Mouse (Mus musculus) testis, adult 2 months (tissue): ENCODE measurements around the gene Stard3. TPM values are rescaled to one million over a fixed set of nuclear protein-coding genes. Genes with fewer than 3 reads are reported as not detected.

ENCODE experiments used
- H3K27ac ChIP-seq: fragments of 200-500 bp; 2 replicates; pipeline ENCODE4 v1.5.1; 2012; ENCODE audit warnings: low read depth, low read length; ENCODE audit not compliant: control insufficient read depth, insufficient read depth
- H3K27me3 ChIP-seq: fragments of 200-500 bp; 2 replicates; pipeline ENCODE4 v1.6.1; 2012; ENCODE audit warnings: mild to moderate bottlenecking, low read length, moderate library complexity; ENCODE audit not compliant: control insufficient read depth, insufficient read depth
- H3K36me3 ChIP-seq: fragments of 200-500 bp; 2 replicates; pipeline ENCODE4 v1.6.1; 2012; ENCODE audit warnings: mild to moderate bottlenecking, low read length; ENCODE audit not compliant: control insufficient read depth, insufficient read depth
- H3K4me1 ChIP-seq: fragments of 200-500 bp; 2 replicates; pipeline ENCODE4 v1.6.1; 2012; ENCODE audit warnings: low read length; ENCODE audit not compliant: control insufficient read depth, insufficient read depth
- H3K4me3 ChIP-seq: fragments of 200-500 bp; 2 replicates; pipeline ENCODE4 v1.5.1; 2012; ENCODE audit warnings: low read depth, mild to moderate bottlenecking, low read length, moderate library complexity, mixed read lengths; ENCODE audit not compliant: control insufficient read depth
- CTCF ChIP-seq: fragments of 200-500 bp; IDR thresholded peaks from 2 replicates; pipeline ENCODE4 v1.5.1; 2012; ENCODE audit warnings: low read depth, mild to moderate bottlenecking, inconsistent platforms, low read length, moderate library complexity; ENCODE audit not compliant: control insufficient read depth, insufficient read depth, insufficient replicate concordance
- POLR2A ChIP-seq: fragments of 200-500 bp; IDR thresholded peaks from 2 replicates; pipeline ENCODE4 v1.6.1; 2012; ENCODE audit warnings: low read depth, mild to moderate bottlenecking, inconsistent platforms, low read length, moderate library complexity; ENCODE audit not compliant: control insufficient read depth
- polyA plus RNA-seq: library from polyadenylated mRNA; depleted of rRNA; stranded (reverse); fragments of >200 nt; gene quantifications from 2 replicates; pipeline ENCODE4 v1.2.3, GENCODE M21; 2012

Gene Stard3
- polyA plus RNA-seq, 1 experiment = 24.3 TPM

GRCm38 (mm10) chr11:98320381-98320780, 37.8 kb upstream of the Stard3 start:
- Histone ChIP-seq H3K27me3 (peaks cover 3% of the 10 kb centered on the region), H3K4me1 (peaks cover 6% of the 10 kb centered on the region), H3K27ac (no peak overlapping the region), H3K4me3 (no peak overlapping the region), H3K36me3 (no peaks in the 10 kb centered on the region)
- TF ChIP-seq POLR2A = no peak
- no peak for TF ChIP-seq CTCF

DNA sequence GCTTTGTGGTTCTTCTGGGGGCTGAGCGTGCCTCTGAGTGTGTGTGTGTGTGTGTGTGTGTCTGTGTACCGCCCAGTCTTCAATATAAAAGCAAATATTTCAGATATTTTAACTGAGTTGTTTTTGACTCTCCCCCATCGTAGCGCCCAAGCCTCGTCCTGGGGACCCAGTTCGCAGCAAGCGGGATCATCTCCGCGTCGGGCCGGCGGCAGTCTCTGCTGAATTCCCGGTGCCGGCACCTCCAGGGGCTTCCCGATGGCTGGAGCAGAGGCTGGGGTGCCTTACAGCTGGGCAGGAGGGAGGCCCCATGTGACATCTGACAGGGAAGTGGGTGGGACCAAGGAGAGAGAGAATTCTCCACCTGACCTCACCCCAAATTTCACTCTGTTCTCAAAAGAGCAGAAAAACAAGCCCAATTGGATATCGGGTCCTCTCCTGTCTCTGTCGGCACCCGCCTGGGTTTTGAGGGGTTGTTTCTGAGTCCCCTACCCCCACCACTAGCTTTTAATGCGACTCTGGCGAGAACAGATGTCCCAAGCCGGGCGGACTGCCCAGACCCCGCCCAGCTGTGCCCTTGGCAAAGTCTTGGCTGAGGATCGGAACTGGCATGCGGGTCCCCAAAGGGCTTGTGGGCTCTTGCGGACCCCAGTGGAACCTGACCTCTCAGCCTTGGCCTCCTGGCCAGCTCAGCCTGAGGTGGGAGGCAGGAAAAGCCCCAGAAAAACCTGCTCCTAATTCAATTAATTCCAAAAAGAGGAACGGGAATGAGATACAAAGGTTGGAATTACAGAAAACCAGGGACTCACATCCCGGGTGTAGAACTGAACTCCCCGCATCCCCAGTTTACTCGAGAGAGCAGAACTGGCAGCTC, 37.1 kb upstream of the Stard3 start:
- Histone ChIP-seq H3K27me3 (peaks cover 3% of the 10 kb centered on the region), H3K4me3 (no peak overlapping the region), H3K36me3 (no peaks in the 10 kb centered on the region), H3K4me1 (peaks cover 8% of the 10 kb centered on the region), H3K27ac (no peak overlapping the region)
- TF ChIP-seq POLR2A (no peak), CTCF (no peak)

- H3K27me3 ChIP-seq = peaks cover 3% of the 10 kb centered on the region
- peaks cover 8% of the 10 kb centered on the region for H3K4me1 ChIP-seq
- no peak overlapping the region for H3K4me3 ChIP-seq
- no peaks in the 10 kb centered on the region for H3K36me3 ChIP-seq
- no peak overlapping the region for H3K27ac ChIP-seq
- TF ChIP-seq CTCF (no peak), POLR2A (no peak)
These were observed 36.5 kb upstream of the Stard3 start for GRCm38 (mm10) chr11:98321677-98322003.

DNA sequence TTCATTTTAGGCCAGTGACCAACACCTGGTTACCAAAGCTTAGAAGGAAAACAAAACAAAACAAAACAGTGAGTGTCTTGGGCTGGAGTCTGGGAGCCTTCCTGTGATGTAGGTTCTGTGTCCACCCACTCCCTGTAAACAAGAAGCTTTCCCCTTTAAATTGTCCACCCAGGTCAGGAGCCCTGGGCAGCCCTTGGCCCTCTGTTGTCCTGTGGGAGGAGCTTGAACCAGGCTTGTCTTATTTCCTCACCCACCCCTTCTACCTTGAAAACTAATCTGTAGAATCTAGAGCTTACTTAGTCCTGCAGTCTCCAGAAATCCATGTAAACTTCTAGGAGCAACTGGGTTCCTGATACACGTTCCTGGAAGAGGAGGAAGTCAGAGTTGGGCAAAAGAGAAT, 36.0 kb upstream of the Stard3 start:
- H3K36me3 ChIP-seq = no peaks in the 10 kb centered on the region
- peaks cover 9% of the 10 kb centered on the region for H3K4me1 ChIP-seq
- no peak overlapping the region for H3K4me3 ChIP-seq
- peaks cover 3% of the 10 kb centered on the region for H3K27me3 ChIP-seq
- no peak for TF ChIP-seq POLR2A
- TF ChIP-seq CTCF = no peak
- H3K27ac ChIP-seq = no peak overlapping the region

DNA sequence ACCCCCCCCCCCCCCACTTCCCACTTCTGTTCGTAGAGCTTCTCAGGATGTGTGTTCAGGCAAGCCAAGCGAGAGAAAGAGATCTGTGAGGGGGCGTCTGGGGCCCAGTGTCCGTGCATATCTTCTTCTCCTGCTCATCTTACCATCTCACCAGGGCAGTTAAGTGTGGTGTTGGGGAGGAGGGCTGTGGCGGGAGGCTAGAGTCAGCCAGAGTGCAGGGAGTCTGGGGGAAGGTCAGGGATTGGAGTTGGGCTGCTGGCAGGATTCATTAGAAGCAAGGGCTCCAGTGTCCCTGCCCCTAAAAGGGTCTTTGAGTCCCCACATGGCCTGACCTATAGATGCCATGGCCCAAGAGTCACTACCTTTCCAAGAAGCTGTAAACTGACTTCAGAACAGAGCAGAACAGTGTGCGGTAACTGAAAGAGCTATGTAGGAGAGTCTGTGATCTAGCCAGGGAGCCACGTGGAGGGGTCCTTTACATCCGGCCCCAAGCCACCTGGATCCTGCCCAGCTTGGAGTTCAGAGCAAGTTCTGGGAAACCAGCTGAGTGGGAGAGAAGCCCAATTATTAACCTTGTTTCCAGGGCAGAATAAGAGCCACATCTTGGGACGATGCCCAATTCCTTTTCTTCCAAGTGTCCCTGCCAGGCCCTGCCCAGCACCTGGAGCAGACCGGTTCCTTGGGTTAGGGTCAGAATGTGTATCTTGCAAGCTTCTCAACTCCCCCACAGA, 34.9 kb upstream of the Stard3 start:
- no peak overlapping the region for H3K4me3 ChIP-seq
- peaks cover 3% of the 10 kb centered on the region for H3K27me3 ChIP-seq
- no peaks in the 10 kb centered on the region for H3K36me3 ChIP-seq
- H3K27ac ChIP-seq = no peak overlapping the region
- peaks cover 13% of the 10 kb centered on the region for H3K4me1 ChIP-seq
- no peak for TF ChIP-seq POLR2A
- TF ChIP-seq CTCF = no peak

DNA sequence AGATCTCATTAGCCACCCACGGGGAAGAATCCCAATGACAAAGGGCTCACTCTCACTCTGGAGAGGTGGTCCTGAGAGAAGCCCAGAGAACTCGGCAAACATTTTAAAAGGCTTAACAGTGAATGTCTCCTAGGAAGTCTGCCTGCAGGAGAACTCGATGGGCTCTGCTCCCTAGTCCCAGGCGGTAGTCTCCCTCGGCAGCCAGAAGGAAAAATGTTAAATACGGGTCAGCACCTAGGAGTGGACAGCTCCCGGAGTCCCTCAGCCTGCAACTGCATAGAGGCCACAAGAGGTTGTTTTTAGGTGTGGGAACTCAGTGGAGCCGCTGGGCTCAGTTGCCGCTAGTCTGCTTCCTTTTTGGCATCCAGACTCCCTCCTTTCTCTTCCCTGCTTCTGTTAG, 34.2 kb upstream of the Stard3 start:
- Histone ChIP-seq H3K27ac (no peak overlapping the region), H3K4me1 (peaks cover 10% of the 10 kb centered on the region), H3K27me3 (peaks cover 6% of the 10 kb centered on the region), H3K36me3 (no peaks in the 10 kb centered on the region), H3K4me3 (no peak overlapping the region)
- TF ChIP-seq CTCF = no peak
- TF ChIP-seq POLR2A = no peak

GRCm38 (mm10) chr11:98325191-98325820, 32.9 kb upstream of the Stard3 start:
- Histone ChIP-seq H3K36me3 (no peaks in the 10 kb centered on the region), H3K27me3 (peaks cover 6% of the 10 kb centered on the region), H3K27ac (no peak overlapping the region), H3K4me3 (no peak overlapping the region), H3K4me1 (peaks cover 7% of the 10 kb centered on the region; the same call in 1 of the 2 replicates)
- TF ChIP-seq POLR2A (no peak), CTCF (no peak)
